Mouse (Mus musculus): ENCODE results near the gene Atrnl1. TPM values are rescaled to one million over a fixed set of nuclear protein-coding genes. Genes with fewer than 3 reads are reported as not detected.

Gene Atrnl1
- polyA plus RNA-seq, 1 experiment from 2014 or later = 3.9 TPM

GRCm38 (mm10) chr19:58107632-58108031 is 496.8 kb downstream of the Atrnl1 start:
- Histone ChIP-seq H3K4me3 (ENCODE audit: low read depth, low read length) (no peak overlapping the region), H3K9ac (ENCODE audit: low read length) (no peak overlapping the region), H3K27me3 (ENCODE audit: control insufficient read depth, insufficient read depth, low read length) (no peaks in the 10 kb centered on the region), H3K27ac (replicated peaks) (no peak overlapping the region), H3K4me2 (replicated peaks; ENCODE audit: low read depth) (no peak overlapping the region), H3K4me1 (replicated peaks; ENCODE audit: control insufficient read depth, insufficient read depth) (no peaks in the 10 kb centered on the region), H3K9me3 (ENCODE audit: control insufficient read depth, low read length) (no peaks in the 10 kb centered on the region), H3K36me3 (ENCODE audit: control insufficient read depth, insufficient read depth, low read length) (no peaks in the 10 kb centered on the region)
- DNase-seq (ENCODE audit: low spot score) = no peak
- ATAC-seq (ENCODE audit: low FRiP score, low TSS enrichment) = no peak
- TF ChIP-seq EP300 (optimal IDR thresholded peaks at IDR 0.05) = no peak
- TF ChIP-seq CTCF (IDR thresholded peaks at IDR 0.05; ENCODE audit: low read depth) = no peak
- WGBS = 85% methylated on average over 10 of the region's 10 CpGs

- no peaks in the 10 kb centered on the region for H3K4me1 ChIP-seq (replicated peaks; ENCODE audit: control insufficient read depth, insufficient read depth)
- H3K36me3 ChIP-seq (ENCODE audit: control insufficient read depth, insufficient read depth, low read length) = no peaks in the 10 kb centered on the region
- H3K4me3 ChIP-seq (ENCODE audit: low read depth, low read length) = no peak overlapping the region
- no peak overlapping the region for H3K9ac ChIP-seq (ENCODE audit: low read length)
- WGBS = 98% methylated on average over 3 of the region's 3 CpGs
- DNase-seq (ENCODE audit: low spot score) = no peak
- ATAC-seq (ENCODE audit: low FRiP score, low TSS enrichment) = no peak
- no peak overlapping the region for H3K4me2 ChIP-seq (replicated peaks; ENCODE audit: low read depth)
- no peak for TF ChIP-seq EP300 (optimal IDR thresholded peaks at IDR 0.05)
- TF ChIP-seq CTCF (IDR thresholded peaks at IDR 0.05; ENCODE audit: low read depth) = no peak
- H3K27ac ChIP-seq (replicated peaks) = no peak overlapping the region
- H3K9me3 ChIP-seq (ENCODE audit: control insufficient read depth, low read length) = no peaks in the 10 kb centered on the region
- no peaks in the 10 kb centered on the region for H3K27me3 ChIP-seq (ENCODE audit: control insufficient read depth, insufficient read depth, low read length)
Observed at GRCm38 (mm10) chr19:58110491-58110890, 499.7 kb downstream of the Atrnl1 start.

- WGBS = 91% methylated on average over 6 of the region's 6 CpGs
- no peaks in the 10 kb centered on the region for H3K36me3 ChIP-seq (ENCODE audit: control insufficient read depth, insufficient read depth, low read length)
- TF ChIP-seq CTCF (IDR thresholded peaks at IDR 0.05; ENCODE audit: low read depth) (no peak), EP300 (optimal IDR thresholded peaks at IDR 0.05) (no peak)
- no peak overlapping the region for H3K4me3 ChIP-seq (ENCODE audit: low read depth, low read length)
- no peak overlapping the region for H3K4me2 ChIP-seq (replicated peaks; ENCODE audit: low read depth)
- H3K27ac ChIP-seq (replicated peaks) = no peak overlapping the region
- DNase-seq (ENCODE audit: low spot score) (no peak), ATAC-seq (ENCODE audit: low FRiP score, low TSS enrichment) (no peak)
- no peaks in the 10 kb centered on the region for H3K9me3 ChIP-seq (ENCODE audit: control insufficient read depth, low read length)
- H3K9ac ChIP-seq (ENCODE audit: low read length) = no peak overlapping the region
- H3K4me1 ChIP-seq (replicated peaks; ENCODE audit: control insufficient read depth, insufficient read depth) = no peaks in the 10 kb centered on the region
- H3K27me3 ChIP-seq (ENCODE audit: control insufficient read depth, insufficient read depth, low read length) = no peaks in the 10 kb centered on the region
Observed at GRCm38 (mm10) chr19:58111291-58111690, 500.5 kb downstream of the Atrnl1 start.

GRCm38 (mm10) chr19:58112151-58112550 is 501.3 kb downstream of the Atrnl1 start:
- no peaks in the 10 kb centered on the region for H3K27me3 ChIP-seq (ENCODE audit: control insufficient read depth, insufficient read depth, low read length)
- 77% methylated on average over 5 of the region's 5 CpGs for WGBS
- H3K36me3 ChIP-seq (ENCODE audit: control insufficient read depth, insufficient read depth, low read length) = no peaks in the 10 kb centered on the region
- H3K4me3 ChIP-seq (ENCODE audit: low read depth, low read length) = no peak overlapping the region
- no peak overlapping the region for H3K4me2 ChIP-seq (replicated peaks; ENCODE audit: low read depth)
- H3K9ac ChIP-seq (ENCODE audit: low read length) = no peak overlapping the region
- TF ChIP-seq CTCF (IDR thresholded peaks at IDR 0.05; ENCODE audit: low read depth) = no peak
- no peak for TF ChIP-seq EP300 (optimal IDR thresholded peaks at IDR 0.05)
- DNase-seq (ENCODE audit: low spot score) (no peak), ATAC-seq (ENCODE audit: low FRiP score, low TSS enrichment) (no peak)
- no peaks in the 10 kb centered on the region for H3K9me3 ChIP-seq (ENCODE audit: control insufficient read depth, low read length)
- no peaks in the 10 kb centered on the region for H3K4me1 ChIP-seq (replicated peaks; ENCODE audit: control insufficient read depth, insufficient read depth)
- H3K27ac ChIP-seq (replicated peaks) = no peak overlapping the region

- H3K9ac ChIP-seq (ENCODE audit: low read length) = no peak overlapping the region
- no peaks in the 10 kb centered on the region for H3K4me1 ChIP-seq (replicated peaks; ENCODE audit: control insufficient read depth, insufficient read depth)
- H3K9me3 ChIP-seq (ENCODE audit: control insufficient read depth, low read length) = no peaks in the 10 kb centered on the region
- ATAC-seq (ENCODE audit: low FRiP score, low TSS enrichment) (peak; percentile 92), DNase-seq (ENCODE audit: low spot score) (no peak)
- no peak overlapping the region for H3K4me2 ChIP-seq (replicated peaks; ENCODE audit: low read depth)
- H3K36me3 ChIP-seq (ENCODE audit: control insufficient read depth, insufficient read depth, low read length) = no peaks in the 10 kb centered on the region
- no peak overlapping the region for H3K27ac ChIP-seq (replicated peaks)
- whole genome bisulfite sequencing = 87% methylated on average over 5 of the region's 5 CpGs
- no peaks in the 10 kb centered on the region for H3K27me3 ChIP-seq (ENCODE audit: control insufficient read depth, insufficient read depth, low read length)
- H3K4me3 ChIP-seq (ENCODE audit: low read depth, low read length) = no peak overlapping the region
- TF ChIP-seq CTCF (IDR thresholded peaks at IDR 0.05; ENCODE audit: low read depth) = no peak
- no peak for TF ChIP-seq EP300 (optimal IDR thresholded peaks at IDR 0.05)
Observed at GRCm38 (mm10) chr19:58113092-58113731, 502.4 kb downstream of the Atrnl1 start.

GRCm38 (mm10) chr19:58117595-58117994 is 506.8 kb downstream of the Atrnl1 start:
- no peak overlapping the region for H3K9ac ChIP-seq (ENCODE audit: low read length)
- DNase-seq (ENCODE audit: low spot score) (no peak), ATAC-seq (ENCODE audit: low FRiP score, low TSS enrichment) (no peak)
- H3K36me3 ChIP-seq (ENCODE audit: control insufficient read depth, insufficient read depth, low read length) = no peaks in the 10 kb centered on the region
- H3K27ac ChIP-seq (replicated peaks) = no peak overlapping the region
- WGBS = 72% methylated on average over 6 of the region's 6 CpGs
- 0 out of 2 replicates have a peak, but pooled peaks cover 2% of the 10 kb centered on the region for H3K4me1 ChIP-seq (replicated peaks; ENCODE audit: control insufficient read depth, insufficient read depth)
- no peak for TF ChIP-seq CTCF (IDR thresholded peaks at IDR 0.05; ENCODE audit: low read depth)
- TF ChIP-seq EP300 (optimal IDR thresholded peaks at IDR 0.05) = no peak
- no peaks in the 10 kb centered on the region for H3K27me3 ChIP-seq (ENCODE audit: control insufficient read depth, insufficient read depth, low read length)
- no peak overlapping the region for H3K4me2 ChIP-seq (replicated peaks; ENCODE audit: low read depth)
- no peak overlapping the region for H3K4me3 ChIP-seq (ENCODE audit: low read depth, low read length)
- no peaks in the 10 kb centered on the region for H3K9me3 ChIP-seq (ENCODE audit: control insufficient read depth, low read length)

Data from stomach, postnatal 0 days (tissue).